Mouse (Mus musculus): ENCODE data around the gene Glmp. TPM values are rescaled to one million over a fixed set of nuclear protein-coding genes. Genes with fewer than 3 reads are reported as not detected.
A peak's percentile ranks its signal among the peaks of the same experiment; 100 is the strongest.

The Glmp gene
- polyA plus RNA-seq, 1 experiment from 2014 or later = 226 TPM

GRCm38 (mm10) chr3:88296110-88296560 lies 28.7 kb upstream of the Glmp start:
- H3K27ac ChIP-seq = peak overlapping the region; percentile 97
- no peaks in the 10 kb centered on the region for H3K9me3 ChIP-seq (replicated peaks)
- H3K36me3 ChIP-seq = peaks cover 22% of the 10 kb centered on the region
- peak; percentile 20; the same call in 1 of the 2 replicates for ATAC-seq (replicated peaks; ENCODE audit: low FRiP score)
- H3K4me3 ChIP-seq (replicated peaks) = peak overlapping the region; percentile 80
- no peaks in the 10 kb centered on the region for H3K27me3 ChIP-seq
- H3K4me2 ChIP-seq = peak overlapping the region; percentile 67
- peaks cover 10% of the 10 kb centered on the region for H3K4me1 ChIP-seq
- WGBS = 1% methylated on average over 12 of the region's 12 CpGs
- peak overlapping the region; percentile 78 for H3K9ac ChIP-seq

- H3K9ac ChIP-seq = peak within 1 kb of the TSS; percentile 78
- under 1% methylated on average over 44 of the region's 44 CpGs for WGBS
- H3K27me3 ChIP-seq = no peaks in the 10 kb centered on the region
- peak within 1 kb of the TSS; percentile 97 for H3K27ac ChIP-seq
- peak; percentile 99 for ATAC-seq (replicated peaks; ENCODE audit: low FRiP score)
- H3K36me3 ChIP-seq = peaks cover 29% of the 10 kb centered on the region
- peak within 1 kb of the TSS; percentile 67 for H3K4me2 ChIP-seq
- H3K4me3 ChIP-seq (replicated peaks) = peak within 1 kb of the TSS; percentile 80
- no peaks in the 10 kb centered on the region for H3K9me3 ChIP-seq (replicated peaks)
- peaks cover 10% of the 10 kb centered on the region for H3K4me1 ChIP-seq
These were observed 28.1 kb upstream of the Glmp start, which contains the start of the genes Tsacc and Cct3 for GRCm38 (mm10) chr3:88296561-88297318. Gene Tsacc, minus strand, starts transcription at chr3:88296999. Gene Cct3, plus strand, starts transcription at chr3:88297116.

GRCm38 (mm10) chr3:88297321-88297851 lies 27.4 kb upstream of the Glmp start:
- no peaks in the 10 kb centered on the region for H3K27me3 ChIP-seq
- H3K9ac ChIP-seq = peak overlapping the region; percentile 78
- ATAC-seq (replicated peaks; ENCODE audit: low FRiP score) = no peak
- H3K4me3 ChIP-seq (replicated peaks) = peak overlapping the region; percentile 80
- H3K4me2 ChIP-seq = peak overlapping the region; percentile 67
- peak overlapping the region; percentile 95 for H3K27ac ChIP-seq
- H3K36me3 ChIP-seq = peaks cover 35% of the 10 kb centered on the region
- WGBS = under 1% methylated on average over 30 of the region's 30 CpGs
- peaks cover 10% of the 10 kb centered on the region for H3K4me1 ChIP-seq
- H3K9me3 ChIP-seq (replicated peaks) = no peaks in the 10 kb centered on the region

- Histone ChIP-seq H3K4me2 (no peak overlapping the region), H3K36me3 (peaks cover 51% of the 10 kb centered on the region), H3K9me3 (replicated peaks) (no peaks in the 10 kb centered on the region), H3K27ac (no peak overlapping the region), H3K27me3 (no peaks in the 10 kb centered on the region), H3K4me3 (replicated peaks) (no peak overlapping the region), H3K4me1 (peaks cover 10% of the 10 kb centered on the region), H3K9ac (no peak overlapping the region)
- no peak for ATAC-seq (replicated peaks; ENCODE audit: low FRiP score)
- WGBS = 91% methylated on average over 1 of the region's 1 CpGs
These were observed 25.7 kb upstream of the Glmp start for GRCm38 (mm10) chr3:88299172-88299571.

- H3K4me2 ChIP-seq = no peak overlapping the region
- no peaks in the 10 kb centered on the region for H3K27me3 ChIP-seq
- H3K9me3 ChIP-seq (replicated peaks) = no peaks in the 10 kb centered on the region
- no peak overlapping the region for H3K27ac ChIP-seq
- H3K9ac ChIP-seq = no peak overlapping the region
- no peak for ATAC-seq (replicated peaks; ENCODE audit: low FRiP score)
- H3K4me3 ChIP-seq (replicated peaks) = no peak overlapping the region
- peaks cover 21% of the 10 kb centered on the region for H3K4me1 ChIP-seq
- H3K36me3 ChIP-seq = peaks cover 34% of the 10 kb centered on the region
- 52% methylated on average over 5 of the region's 5 CpGs for WGBS
These were observed 4.1 kb downstream of the Glmp start for GRCm38 (mm10) chr3:88328956-88329355.

GRCm38 (mm10) chr3:88331282-88331681 lies 6.5 kb downstream of the Glmp start:
- H3K27ac ChIP-seq = no peak overlapping the region
- H3K9ac ChIP-seq = no peak overlapping the region
- WGBS = 33% methylated on average over 2 of the region's 2 CpGs
- no peak overlapping the region for H3K4me3 ChIP-seq (replicated peaks)
- no peak overlapping the region for H3K4me2 ChIP-seq
- H3K27me3 ChIP-seq = no peaks in the 10 kb centered on the region
- peaks cover 33% of the 10 kb centered on the region for H3K36me3 ChIP-seq
- no peaks in the 10 kb centered on the region for H3K9me3 ChIP-seq (replicated peaks)
- H3K4me1 ChIP-seq = peaks cover 23% of the 10 kb centered on the region
- ATAC-seq (replicated peaks; ENCODE audit: low FRiP score) = no peak

- H3K9ac ChIP-seq = 0 out of 2 replicates have a peak overlapping the region, but pooled peaks have one; percentile 14
- peaks cover 39% of the 10 kb centered on the region for H3K4me1 ChIP-seq
- peak overlapping the region; percentile 81 for H3K4me3 ChIP-seq (replicated peaks)
- WGBS = 43% methylated on average over 12 of the region's 12 CpGs
- peaks cover 13% of the 10 kb centered on the region for H3K36me3 ChIP-seq
- no peaks in the 10 kb centered on the region for H3K9me3 ChIP-seq (replicated peaks)
- no peaks in the 10 kb centered on the region for H3K27me3 ChIP-seq
- peak overlapping the region; percentile 65 for H3K4me2 ChIP-seq
- peak overlapping the region; percentile 96 for H3K27ac ChIP-seq
- ATAC-seq (replicated peaks; ENCODE audit: low FRiP score) = no peak
These were observed 9.3 kb downstream of the Glmp start for GRCm38 (mm10) chr3:88334029-88334658.

GRCm38 (mm10) chr3:88334902-88335435 lies 10.1 kb downstream of the Glmp start:
- 37% methylated on average over 3 of the region's 3 CpGs for WGBS
- no peak for ATAC-seq (replicated peaks; ENCODE audit: low FRiP score)

GRCm38 (mm10) chr3:88335436-88336053 lies 10.7 kb downstream of the Glmp start:
- Histone ChIP-seq H3K27me3 (no peaks in the 10 kb centered on the region), H3K4me1 (peaks cover 42% of the 10 kb centered on the region), H3K4me2 (peak overlapping the region; percentile 65), H3K4me3 (replicated peaks) (peak overlapping the region; percentile 81), H3K9me3 (replicated peaks) (no peaks in the 10 kb centered on the region), H3K27ac (peak overlapping the region; percentile 96), H3K36me3 (0 out of 2 replicates have a peak, but pooled peaks cover 4% of the 10 kb centered on the region), H3K9ac (peak overlapping the region; percentile 95)
- ATAC-seq (replicated peaks; ENCODE audit: low FRiP score) = peak; percentile 73
- WGBS = under 1% methylated on average over 27 of the region's 27 CpGs

More at GRCm38 (mm10) chr3:88334902-88335435, 10.1 kb downstream of the Glmp start:
- Histone ChIP-seq H3K4me1 (peaks cover 42% of the 10 kb centered on the region), H3K4me2 (peak overlapping the region; percentile 65), H3K9ac (peak overlapping the region; percentile 95), H3K9me3 (replicated peaks) (no peaks in the 10 kb centered on the region), H3K4me3 (replicated peaks) (peak overlapping the region; percentile 81), H3K27me3 (no peaks in the 10 kb centered on the region), H3K36me3 (peaks cover 4% of the 10 kb centered on the region; the same call in 1 of the 2 replicates), H3K27ac (peak overlapping the region; percentile 96)

- Histone ChIP-seq H3K4me2 (peak within 1 kb of the TSS; percentile 65), H3K4me1 (peaks cover 42% of the 10 kb centered on the region), H3K36me3 (0 out of 2 replicates have a peak, but pooled peaks cover 4% of the 10 kb centered on the region), H3K27me3 (no peaks in the 10 kb centered on the region), H3K4me3 (replicated peaks) (peak within 1 kb of the TSS; percentile 81), H3K9me3 (replicated peaks) (no peaks in the 10 kb centered on the region), H3K9ac (peak within 1 kb of the TSS; percentile 95), H3K27ac (peak within 1 kb of the TSS; percentile 96)
- peak; percentile 93 for ATAC-seq (replicated peaks; ENCODE audit: low FRiP score)
- WGBS = 2% methylated on average over 66 of the region's 66 CpGs
These were observed 11.5 kb downstream of the Glmp start, which contains the start of the genes Tmem79 and Smg5 for GRCm38 (mm10) chr3:88336058-88337013. Gene Tmem79, minus strand, starts transcription at chr3:88336148. Gene Smg5, plus strand, starts transcription at chr3:88336260.
